Mouse (Mus musculus) cortical plate, adult 2 months (tissue): ENCODE measurements around the gene Trmo. TPM values are rescaled to one million over a fixed set of nuclear protein-coding genes. Genes with fewer than 3 reads are reported as not detected.

Experiments used
- H3K27ac ChIP-seq: fragments of 200-500 bp; 2 replicates; pipeline ENCODE4 v1.5.1; 2012; ENCODE audit warnings: low read length, control low read depth, inconsistent platforms; ENCODE audit not compliant: insufficient read depth
- H3K4me1 ChIP-seq: fragments of 200-500 bp; 2 replicates; pipeline ENCODE4 v1.6.1; 2011; ENCODE audit warnings: low read length; ENCODE audit not compliant: control insufficient read depth, insufficient read depth
- H3K4me3 ChIP-seq: fragments of 200-500 bp; 2 replicates; pipeline ENCODE4 v1.5.1; 2011; ENCODE audit warnings: mild to moderate bottlenecking, low read length, control low read depth; ENCODE audit not compliant: insufficient read depth
- CTCF ChIP-seq: fragments of 200-500 bp; IDR thresholded peaks from 2 replicates; pipeline ENCODE4 v1.5.1; 2011; ENCODE audit warnings: mild to moderate bottlenecking, control low read depth, low read length; ENCODE audit not compliant: insufficient read depth; ENCODE audit errors: extremely low read depth
- POLR2A ChIP-seq: fragments of 200-500 bp; IDR thresholded peaks from 2 replicates; pipeline ENCODE4 v1.6.1; 2011; ENCODE audit warnings: mild to moderate bottlenecking, low read length, control low read depth; ENCODE audit not compliant: insufficient read depth; ENCODE audit errors: extremely low read depth
- polyA plus RNA-seq: library from polyadenylated mRNA; depleted of rRNA; stranded (reverse); fragments of >200 nt; gene quantifications from 2 replicates; pipeline ENCODE4 v1.2.3, GENCODE M21; 2012

Trmo gene
- polyA plus RNA-seq, 1 experiment = 5.9 TPM

DNA sequence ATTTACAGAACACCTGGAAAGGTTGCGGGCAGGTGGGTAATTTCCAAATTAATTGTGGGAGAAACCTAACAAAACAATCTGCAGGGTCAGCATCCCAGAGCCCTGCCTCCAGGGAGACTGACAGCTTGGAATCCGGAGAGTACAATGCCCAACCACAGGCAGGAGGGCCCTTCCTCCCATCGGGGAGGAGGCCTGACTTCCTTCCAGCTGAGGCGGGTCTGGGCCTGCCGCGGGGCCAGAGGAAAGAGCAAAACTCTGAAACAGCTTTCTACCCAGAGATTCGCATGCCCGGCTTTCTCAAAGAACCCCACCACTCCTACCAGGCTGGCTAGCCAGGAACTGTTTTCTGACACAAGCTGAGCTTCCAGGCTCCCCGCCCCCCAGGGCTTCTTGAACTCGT, 36.2 kb downstream of the Trmo start:
- no peaks in the 10 kb centered on the region for H3K4me1 ChIP-seq
- H3K4me3 ChIP-seq = no peak overlapping the region
- H3K27ac ChIP-seq = no peak overlapping the region
- TF ChIP-seq POLR2A = no peak
- no peak for TF ChIP-seq CTCF

DNA sequence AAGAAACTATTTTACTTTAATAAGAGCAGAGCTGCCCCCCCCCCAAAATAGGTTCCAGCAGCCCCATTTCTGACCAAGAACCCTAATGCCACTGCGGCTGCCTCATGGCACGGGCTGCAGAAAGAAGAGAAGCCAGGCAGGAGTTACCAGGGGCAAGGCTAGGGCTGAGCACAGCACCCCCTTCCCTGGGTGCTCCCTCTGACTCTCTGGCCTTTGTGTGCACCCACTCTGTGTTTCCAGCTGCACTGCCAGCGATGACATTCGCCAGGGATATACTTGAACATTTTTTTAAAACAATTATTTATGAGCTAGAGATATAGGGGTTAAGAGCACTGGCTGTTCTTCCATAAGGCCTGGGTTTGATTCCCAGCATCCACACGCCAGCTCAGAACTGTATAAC, 39.7 kb downstream of the Trmo start:
- Histone ChIP-seq H3K4me1 (no peaks in the 10 kb centered on the region), H3K27ac (no peak overlapping the region), H3K4me3 (no peak overlapping the region)
- TF ChIP-seq CTCF = no peak
- no peak for TF ChIP-seq POLR2A

DNA sequence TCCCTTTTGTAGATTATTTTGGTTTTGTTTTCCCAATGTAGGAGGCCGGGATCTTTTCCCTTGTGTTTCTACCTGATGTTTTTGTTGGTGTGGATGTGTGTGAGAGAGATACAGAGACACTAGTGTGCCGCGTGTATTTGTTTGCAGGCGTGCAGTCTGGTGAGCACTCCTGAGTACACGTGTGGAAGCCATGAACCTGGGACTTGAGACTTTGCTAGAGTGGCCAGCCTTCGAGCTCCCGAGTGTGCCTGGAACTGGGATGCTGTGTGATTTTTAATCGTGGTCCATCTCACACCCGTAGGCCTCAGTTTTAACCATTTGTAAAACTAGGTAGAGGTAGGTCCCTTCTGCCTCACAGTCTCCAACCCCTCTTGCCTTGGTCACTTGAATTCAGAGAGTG, 40.3 kb downstream of the Trmo start:
- TF ChIP-seq POLR2A = no peak
- TF ChIP-seq CTCF = no peak
- Histone ChIP-seq H3K27ac (no peak overlapping the region), H3K4me3 (no peak overlapping the region), H3K4me1 (no peaks in the 10 kb centered on the region)

DNA sequence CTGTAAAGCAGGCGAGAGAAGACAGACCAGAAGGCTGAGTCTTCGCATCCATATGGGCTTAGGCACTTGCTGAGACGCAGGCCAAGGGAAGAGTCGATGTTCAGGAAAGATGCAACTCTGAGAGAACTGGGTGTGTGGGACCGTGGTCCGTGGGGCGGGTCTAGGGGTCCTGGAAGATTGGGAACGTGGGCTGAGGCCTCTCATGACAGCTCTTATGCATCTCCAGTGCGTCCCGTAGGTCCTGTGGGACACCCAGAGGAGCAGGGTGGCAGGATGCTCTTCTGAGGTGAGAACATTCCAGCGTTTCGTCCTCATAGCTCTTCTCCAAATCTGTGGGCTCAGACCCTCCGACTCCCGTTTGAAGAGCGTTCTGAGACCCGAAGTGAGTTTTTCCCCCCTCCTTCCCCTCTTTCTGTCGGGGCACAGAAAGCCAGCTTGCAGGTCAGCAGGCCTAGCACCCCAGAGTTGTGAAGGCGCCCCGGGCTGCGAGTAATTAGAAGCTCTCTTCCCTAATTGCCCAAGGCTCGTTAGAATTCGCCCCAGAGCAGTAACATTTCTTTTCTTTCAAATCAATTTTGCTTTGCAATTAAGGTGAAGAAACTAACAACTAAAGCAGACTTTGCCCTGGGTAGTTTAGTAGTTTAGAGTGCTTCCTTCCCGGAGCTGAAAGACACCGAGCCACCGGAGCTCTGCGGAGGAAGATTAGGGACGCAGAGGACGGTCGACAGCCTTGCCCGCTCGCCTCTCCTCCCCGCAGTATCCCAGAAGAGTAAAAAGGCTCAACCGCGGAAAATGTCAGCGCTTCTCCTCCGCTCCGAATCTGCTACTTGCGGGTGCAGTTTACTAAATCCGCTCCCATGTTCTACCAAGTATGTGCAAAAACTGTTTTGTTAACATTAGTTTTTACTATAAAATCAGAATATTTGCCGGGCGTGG, 41.4 kb downstream of the Trmo start:
- no peak overlapping the region for H3K4me3 ChIP-seq

DNA sequence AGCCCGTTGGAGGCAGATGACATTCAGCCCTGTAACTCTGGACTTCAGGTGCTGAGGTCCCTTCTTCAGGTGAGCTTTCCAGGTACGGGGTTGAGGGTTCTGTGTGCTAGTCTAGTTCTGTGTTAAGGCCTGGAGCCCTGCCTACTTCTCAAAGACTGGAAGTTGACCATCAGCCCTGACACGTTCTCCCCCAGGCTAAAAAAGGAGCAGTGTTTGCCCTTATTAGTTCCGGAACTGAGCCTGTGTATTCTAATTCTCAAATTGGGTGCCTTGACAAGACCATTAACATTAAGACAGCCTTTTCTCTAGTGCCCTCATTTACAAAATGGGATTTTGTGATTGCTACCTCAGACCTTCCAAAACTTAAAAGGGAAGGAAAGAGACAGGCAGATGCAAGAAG, 42.1 kb downstream of the Trmo start:
- no peak for TF ChIP-seq POLR2A
- no peak for TF ChIP-seq CTCF
- Histone ChIP-seq H3K27ac (no peak overlapping the region), H3K4me3 (no peak overlapping the region), H3K4me1 (no peaks in the 10 kb centered on the region)

More for the DNA sequence above, 41.4 kb downstream of the Trmo start:
- Histone ChIP-seq H3K4me1 (no peaks in the 10 kb centered on the region), H3K27ac (no peak overlapping the region)
- TF ChIP-seq POLR2A (no peak), CTCF (no peak)

DNA sequence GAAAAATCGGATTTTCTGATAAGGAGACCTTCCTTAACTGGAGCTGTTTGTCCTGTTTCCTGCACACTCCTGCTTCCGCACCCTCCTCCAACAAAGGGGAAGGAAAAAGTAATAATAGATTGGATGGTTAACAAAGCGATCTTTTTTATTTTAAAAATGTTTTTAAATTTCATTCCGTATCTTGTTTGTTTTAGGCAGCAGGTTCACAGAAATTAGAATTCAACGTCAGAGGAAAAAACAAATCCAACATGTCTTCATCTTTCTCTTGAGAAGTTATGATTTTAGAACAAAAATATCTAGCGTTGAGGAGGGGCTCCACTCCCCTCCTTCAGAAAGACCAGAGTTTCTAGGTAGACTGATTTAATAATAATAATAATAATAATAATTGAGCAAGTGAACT, 43.0 kb downstream of the Trmo start:
- Histone ChIP-seq H3K4me1 (no peaks in the 10 kb centered on the region), H3K27ac (no peak overlapping the region), H3K4me3 (no peak overlapping the region)
- TF ChIP-seq POLR2A = no peak

DNA sequence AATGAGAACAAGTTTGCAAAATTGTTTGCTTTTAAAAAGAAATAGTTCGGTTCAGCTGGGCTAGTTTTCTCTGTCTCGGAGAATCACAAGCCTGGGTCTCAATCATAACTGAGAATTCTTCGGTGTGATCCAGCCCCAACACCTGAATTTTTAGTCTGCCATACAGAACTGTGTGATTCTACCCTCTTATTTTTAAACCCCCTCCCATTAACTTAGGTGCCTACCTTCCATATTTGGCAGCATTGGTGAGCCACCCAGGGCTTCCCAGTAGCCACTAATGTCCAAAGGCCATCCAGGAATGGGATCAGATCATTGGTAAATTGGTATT, 43.5 kb downstream of the Trmo start:
- no peak overlapping the region for H3K27ac ChIP-seq
- no peak overlapping the region for H3K4me3 ChIP-seq
- TF ChIP-seq POLR2A = no peak
- no peak for TF ChIP-seq CTCF
- no peaks in the 10 kb centered on the region for H3K4me1 ChIP-seq

DNA sequence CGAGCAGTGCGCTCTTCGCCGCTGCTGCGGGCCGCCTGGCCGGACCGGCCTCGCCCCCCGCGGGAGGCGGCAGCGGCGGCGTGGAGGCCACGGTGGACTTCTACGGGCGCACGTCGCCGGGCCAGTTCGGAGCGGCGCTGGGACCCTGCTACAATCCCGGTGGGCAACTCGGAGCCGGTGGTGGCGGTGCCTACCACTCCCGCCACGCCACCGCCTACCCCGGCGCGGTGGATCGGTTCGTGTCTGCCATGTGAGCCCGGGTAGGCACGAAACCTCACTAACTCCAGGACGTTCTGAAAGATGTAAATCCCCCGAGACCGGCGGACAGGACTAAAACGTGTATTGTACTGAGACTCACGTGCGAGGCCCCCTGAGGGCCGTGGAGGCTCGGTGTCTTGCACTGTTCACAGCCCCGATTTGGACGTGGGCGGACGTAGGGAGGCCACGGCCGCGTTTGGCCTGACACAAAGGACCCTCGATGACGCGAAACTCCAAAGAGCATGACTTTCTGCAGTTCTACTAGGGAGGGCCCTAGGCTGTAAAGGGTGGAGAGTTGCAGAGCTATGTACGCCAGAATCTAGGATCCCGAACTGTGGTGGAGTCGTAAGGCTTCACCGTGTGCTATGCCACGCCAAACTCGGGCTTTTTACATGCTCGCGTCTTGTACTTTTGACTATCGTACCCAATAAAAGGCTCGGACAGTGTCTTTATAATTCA, 44.0 kb downstream of the Trmo start:
- no peak overlapping the region for H3K4me3 ChIP-seq
- no peak overlapping the region for H3K27ac ChIP-seq
- H3K4me1 ChIP-seq = no peaks in the 10 kb centered on the region
- no peak for TF ChIP-seq CTCF
- TF ChIP-seq POLR2A = no peak

DNA sequence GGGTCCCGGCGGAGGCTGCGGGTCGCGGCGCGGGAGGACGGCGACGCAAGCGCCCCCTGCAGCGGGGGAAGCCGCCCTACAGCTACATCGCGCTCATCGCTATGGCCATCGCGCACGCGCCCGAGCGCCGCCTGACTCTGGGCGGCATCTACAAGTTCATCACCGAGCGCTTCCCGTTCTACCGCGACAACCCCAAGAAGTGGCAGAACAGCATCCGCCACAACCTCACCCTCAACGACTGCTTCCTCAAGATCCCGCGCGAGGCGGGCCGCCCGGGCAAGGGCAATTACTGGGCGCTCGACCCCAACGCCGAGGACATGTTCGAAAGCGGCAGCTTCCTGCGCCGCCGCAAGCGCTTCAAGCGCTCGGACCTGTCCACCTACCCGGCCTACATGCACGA, 44.9 kb downstream of the Trmo start:
- H3K27ac ChIP-seq = no peak overlapping the region
- no peak overlapping the region for H3K4me3 ChIP-seq
- H3K4me1 ChIP-seq = no peaks in the 10 kb centered on the region
- TF ChIP-seq POLR2A = no peak
- TF ChIP-seq CTCF = no peak
